Mouse (Mus musculus) skeletal muscle tissue, postnatal 0 days (tissue): ENCODE data around the gene Slc6a8. TPM values are rescaled to one million over a fixed set of nuclear protein-coding genes. Genes with fewer than 3 reads are reported as not detected.

ENCODE experiments used
- polyA plus RNA-seq: library from polyadenylated mRNA; unstranded; fragments of >200 nt; fragmentation: Nextera tagmentation; extraction: Ambion mirVana; gene quantifications from 2 replicates; pipeline ENCODE4 v1.2.1, GENCODE M21; 2015

Slc6a8 gene
- 7.4 and 9.1 TPM in 2 replicates for polyA plus RNA-seq

GRCm38 (mm10) chrX:73672879-73673618 is at the start of gene Slc6a8:
Gene Slc6a8 (plus strand): TSS chrX:73673150.

DNA sequence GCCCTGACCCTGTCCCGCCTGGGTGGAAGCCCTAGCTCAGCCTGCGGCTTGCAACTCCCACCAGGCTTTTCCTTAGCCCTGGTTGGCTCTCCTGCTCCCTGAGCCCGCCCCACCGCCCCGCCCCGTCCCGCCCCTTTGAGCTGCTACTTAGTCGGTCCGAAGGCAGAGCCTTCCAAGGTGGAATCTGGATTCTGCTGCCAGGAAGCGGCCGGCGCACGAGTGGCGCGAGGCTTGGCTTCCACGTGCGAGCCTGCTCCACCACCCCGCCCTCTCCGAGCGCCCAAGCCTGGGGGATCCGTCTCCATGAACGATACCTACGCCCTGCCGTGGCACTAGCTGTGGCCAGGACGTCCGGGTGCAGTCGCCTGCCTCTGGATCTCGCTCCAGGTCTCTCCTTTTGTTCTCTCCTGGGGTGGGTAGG is 33.7 kb upstream of the Slc6a8 start, which contains the start of gene Dusp9:
Gene Dusp9 (plus strand): TSS at position 165 of the 421 bp plus-strand sequence.

GRCm38 (mm10) chrX:73659575-73660283 is 13.2 kb upstream of the Slc6a8 start, which contains the start of gene Pnck:
Gene Pnck (minus strand): TSS chrX:73660117.

GRCm38 (mm10) chrX:73716109-73716661 is 43.2 kb downstream of the Slc6a8 start, which contains the start of the genes Bcap31 and Abcd1:
Gene Bcap31 (minus strand): TSS chrX:73716175.
Gene Abcd1 (plus strand): TSS chrX:73716597.

Other genes starting within 250 kb of the Slc6a8 start
- gene Trex2, start 237.8 kb upstream of the Slc6a8 start, polyA plus RNA-seq, result 4.8 TPM in 1 of 2 replicates, not detected in the other
- 33.9 and 41.3 TPM in 2 replicates for gene Haus7, start 214.1 kb upstream of the Slc6a8 start, polyA plus RNA-seq
- 103 and 135 TPM in 2 replicates for gene Bgn, start 189.5 kb upstream of the Slc6a8 start, polyA plus RNA-seq
- 3.7 and 4.4 TPM in 2 replicates for gene Atp2b3, start 170.1 kb upstream of the Slc6a8 start, polyA plus RNA-seq
- gene Dusp9, start 33.7 kb upstream of the Slc6a8 start, polyA plus RNA-seq, result 0.13 and 0.45 TPM in 2 replicates
- gene Pnck, start 13.0 kb upstream of the Slc6a8 start, polyA plus RNA-seq, result 12.1 and 13.1 TPM in 2 replicates
- 128 and 207 TPM in 2 replicates for gene Bcap31, start 43.0 kb downstream of the Slc6a8 start, polyA plus RNA-seq
- gene Abcd1, start 43.4 kb downstream of the Slc6a8 start, polyA plus RNA-seq, result 16.4 and 17.3 TPM in 2 replicates
- 1.3 and 1.6 TPM in 2 replicates for gene Plxnb3, start 83.9 kb downstream of the Slc6a8 start, polyA plus RNA-seq
- gene Srpk3, start 101.3 kb downstream of the Slc6a8 start, polyA plus RNA-seq, result 218 and 242 TPM in 2 replicates
- 282 and 317 TPM in 2 replicates for gene Idh3g, start 113.7 kb downstream of the Slc6a8 start, polyA plus RNA-seq
- gene Ssr4, start 113.9 kb downstream of the Slc6a8 start, polyA plus RNA-seq, result 163 and 171 TPM in 2 replicates
- 0.16 and 0.26 TPM in 2 replicates for gene Pdzd4, start 151.8 kb downstream of the Slc6a8 start, polyA plus RNA-seq
- gene Avpr2, start 219.0 kb downstream of the Slc6a8 start, polyA plus RNA-seq, result 0.10 TPM in 1 of 2 replicates, not detected in the other
- 0.58 and 0.63 TPM in 2 replicates for gene L1cam, start 223.0 kb downstream of the Slc6a8 start, polyA plus RNA-seq
- gene Arhgap4, start 248.7 kb downstream of the Slc6a8 start, polyA plus RNA-seq, result 0.77 and 2.1 TPM in 2 replicates
- 94.8 and 99.2 TPM in 2 replicates for gene Naa10, start 248.8 kb downstream of the Slc6a8 start, polyA plus RNA-seq